Mouse (Mus musculus) G1E (cell line): ENCODE measurements at regions not wholly inside any gene's neighbourhood (a gene's known extent, or its start where the extent isn't known, plus 50 kb on each side); places are given as distances from the start of the nearest gene placed in this dataset.

Source experiments
- CTCF ChIP-seq: IDR thresholded peaks from 2 replicates; pipeline ENCODE4 v1.5.1; 2012; ENCODE audit warnings: low read depth, low read length, inconsistent platforms, mixed read lengths
- GATA1 ChIP-seq: IDR thresholded peaks from 2 replicates; pipeline ENCODE4 v1.6.1; 2012; ENCODE audit warnings: borderline replicate concordance, low read length, inconsistent platforms, mixed read lengths
- GATA2 ChIP-seq: IDR thresholded peaks from 2 replicates; pipeline ENCODE4 v1.6.1; 2012; ENCODE audit warnings: low read depth, low read length, inconsistent platforms, borderline replicate concordance
- POLR2AphosphoS5 ChIP-seq: IDR thresholded peaks from 2 replicates; pipeline ENCODE4 v1.6.1; 2012; ENCODE audit warnings: low read depth, low read length, inconsistent platforms; ENCODE audit not compliant: insufficient replicate concordance
- TAL1 ChIP-seq: conservative IDR thresholded peaks from 2 replicates; pipeline ENCODE4 v1.6.1; 2012; ENCODE audit warnings: low read depth, low read length, inconsistent platforms, mixed read lengths

GRCm38 (mm10) chr5:16425302-16425701, 128.0 kb upstream of the Hgf start:
- TF ChIP-seq POLR2AphosphoS5: no peak
- TF ChIP-seq CTCF: no peak
- no peak for TF ChIP-seq GATA1
- TF ChIP-seq TAL1: no peak
- TF ChIP-seq GATA2: no peak
